Mouse (Mus musculus) myocyte (in vitro differentiated cells): Measurements from ENCODE around the gene Lipf. TPM values are rescaled to one million over a fixed set of nuclear protein-coding genes. Genes with fewer than 3 reads are reported as not detected.

Experiments used
- H3K27me3 ChIP-seq: one replicate; pipeline ENCODE4 v1.6.1; 2011; ENCODE audit not compliant: control insufficient read depth, insufficient read depth, insufficient read length
- H3K36me3 ChIP-seq: one replicate; pipeline ENCODE4 v1.6.1; 2011; ENCODE audit not compliant: control insufficient read depth, insufficient read depth
- H3K4me2 ChIP-seq: one replicate; pipeline ENCODE4 v1.6.1; 2011; ENCODE audit warnings: low read depth, control low read depth
- H3K4me3 ChIP-seq: one replicate; pipeline ENCODE4 v1.5.1; 2011; ENCODE audit warnings: mild to moderate bottlenecking, control low read depth, moderate library complexity
- H3K79me2 ChIP-seq: one replicate; pipeline ENCODE4 v1.6.1; 2011; ENCODE audit not compliant: control insufficient read depth, insufficient read depth
- H3ac ChIP-seq: one replicate; pipeline ENCODE4 v1.6.1; 2011; ENCODE audit not compliant: control insufficient read depth, insufficient read length
- CEBPB ChIP-seq: IDR thresholded peaks from 2 replicates; pipeline ENCODE4 v1.6.1; 2011; ENCODE audit warnings: mild to moderate bottlenecking, moderate library complexity; ENCODE audit not compliant: poor library complexity, insufficient read depth, severe bottlenecking
- E2F4 ChIP-seq: IDR thresholded peaks from one replicate; pipeline ENCODE4 v1.6.1; 2011; ENCODE audit warnings: mild to moderate bottlenecking, control low read depth, moderate library complexity; ENCODE audit not compliant: insufficient read depth
- MAX ChIP-seq: IDR thresholded peaks from one replicate; pipeline ENCODE4 v1.6.1; 2011; ENCODE audit warnings: low read depth, mild to moderate bottlenecking, control low read depth
- MYOD1 ChIP-seq, 3 experiments: IDR thresholded peaks; one replicate each; pipeline ENCODE4 v1.6.1; 2011; ENCODE audit warnings: control low read depth in 2 of 3, low read depth in 2 of 3, mild to moderate bottlenecking in 2 of 3, moderate library complexity in 1 of 3; ENCODE audit not compliant: insufficient read length in 2 of 3, control insufficient read depth in 1 of 3
- MYOG ChIP-seq, 3 experiments: IDR thresholded peaks; one replicate each; pipeline ENCODE4 v1.6.1; 2011; ENCODE audit warnings: control low read depth in 2 of 3, low read depth in 2 of 3, mild to moderate bottlenecking in 2 of 3; ENCODE audit not compliant: insufficient read length in 2 of 3, control insufficient read depth in 1 of 3, insufficient read depth in 1 of 3
- POLR2A ChIP-seq: IDR thresholded peaks from one replicate; pipeline ENCODE4 v1.6.1; 2011; ENCODE audit warnings: low read depth, mild to moderate bottlenecking, control low read depth, moderate library complexity; ENCODE audit not compliant: insufficient read length
- POLR2AphosphoS2 ChIP-seq: IDR thresholded peaks from one replicate; pipeline ENCODE4 v1.6.1; 2011; ENCODE audit warnings: low read depth, control low read depth; ENCODE audit not compliant: insufficient read length
- REST ChIP-seq: IDR thresholded peaks from one replicate; pipeline ENCODE4 v1.6.1; 2011; ENCODE audit warnings: mild to moderate bottlenecking, control low read depth, moderate library complexity; ENCODE audit not compliant: insufficient read depth, insufficient read length
- SRF ChIP-seq: IDR thresholded peaks from one replicate; pipeline ENCODE4 v1.6.1; 2011; ENCODE audit warnings: low read depth; ENCODE audit not compliant: control insufficient read depth, insufficient read length
- TCF12 ChIP-seq: IDR thresholded peaks from one replicate; pipeline ENCODE4 v1.6.1; 2011; ENCODE audit warnings: mild to moderate bottlenecking, control low read depth; ENCODE audit not compliant: poor library complexity, insufficient read depth, severe bottlenecking
- TCF3 ChIP-seq: IDR thresholded peaks from one replicate; pipeline ENCODE4 v1.6.1; 2011; ENCODE audit warnings: low read depth, control low read depth; ENCODE audit not compliant: insufficient read length
- USF1 ChIP-seq: IDR thresholded peaks from one replicate; pipeline ENCODE4 v1.6.1; 2011; ENCODE audit warnings: low read depth, mild to moderate bottlenecking, control low read depth, moderate library complexity
- polyA plus RNA-seq: library from polyadenylated mRNA; unstranded; fragments of >200 nt; fragmentation: generic; extraction: Trizol; gene quantifications from one replicate; pipeline ENCODE4 v1.2.1, GENCODE M21; 2012; ENCODE audit warnings: missing spikeins

The Lipf gene
- not detected for polyA plus RNA-seq

GRCm38 (mm10) chr19:33960887-33961286 is at the start of gene Lipf:
Gene Lipf (plus strand): TSS chr19:33961187.
- no peak within 1 kb of the TSS for H3ac ChIP-seq
- H3K36me3 ChIP-seq, result no peaks in the 10 kb centered on the region
- no peaks in the 10 kb centered on the region for H3K79me2 ChIP-seq
- TF ChIP-seq USF1 (no peak), MAX (no peak), CEBPB (no peak), E2F4 (no peak)
- no peaks in the 10 kb centered on the region for H3K27me3 ChIP-seq
- no peak within 1 kb of the TSS for H3K4me2 ChIP-seq
- H3K4me3 ChIP-seq, result no peak within 1 kb of the TSS

- Histone ChIP-seq H3K4me2 (peak overlapping the region; percentile 7), H3K79me2 (no peaks in the 10 kb centered on the region), H3K4me3 (no peak overlapping the region), H3K27me3 (no peaks in the 10 kb centered on the region), H3K36me3 (no peaks in the 10 kb centered on the region), H3ac (no peak overlapping the region)
- no peak for TF ChIP-seq MYOG (IDR thresholded peaks at IDR 0.05; ENCODE audit: control insufficient read depth in 1 of 3, insufficient read depth in 1 of 3, insufficient read length in 2 of 3, low read depth in 2 of 3)
- TF ChIP-seq MAX, result no peak
Measured at GRCm38 (mm10) chr19:33924099-33924498, 36.9 kb upstream of the Lipf start.

- no peak overlapping the region for H3ac ChIP-seq
- no peak overlapping the region for H3K4me3 ChIP-seq
- no peak for TF ChIP-seq SRF
- no peak for TF ChIP-seq MYOG (IDR thresholded peaks at IDR 0.05; ENCODE audit: control insufficient read depth in 1 of 3, insufficient read depth in 1 of 3, insufficient read length in 2 of 3, low read depth in 2 of 3)
- TF ChIP-seq E2F4, result no peak
- H3K36me3 ChIP-seq, result no peaks in the 10 kb centered on the region
- H3K27me3 ChIP-seq, result no peaks in the 10 kb centered on the region
- H3K79me2 ChIP-seq, result no peaks in the 10 kb centered on the region
- no peak overlapping the region for H3K4me2 ChIP-seq
Measured at GRCm38 (mm10) chr19:33979007-33979406, 18.0 kb downstream of the Lipf start.

GRCm38 (mm10) chr19:33983043-33983442 is 22.1 kb downstream of the Lipf start:
- Histone ChIP-seq H3K36me3 (no peaks in the 10 kb centered on the region), H3K4me2 (no peak overlapping the region), H3K79me2 (no peaks in the 10 kb centered on the region), H3ac (no peak overlapping the region), H3K4me3 (no peak overlapping the region), H3K27me3 (no peaks in the 10 kb centered on the region)
- TF ChIP-seq REST (no peak), MAX (no peak), E2F4 (no peak), MYOD1 (IDR thresholded peaks at IDR 0.05; ENCODE audit: control insufficient read depth in 1 of 3, insufficient read length in 2 of 3, low read depth in 2 of 3) (no peak)

DNA sequence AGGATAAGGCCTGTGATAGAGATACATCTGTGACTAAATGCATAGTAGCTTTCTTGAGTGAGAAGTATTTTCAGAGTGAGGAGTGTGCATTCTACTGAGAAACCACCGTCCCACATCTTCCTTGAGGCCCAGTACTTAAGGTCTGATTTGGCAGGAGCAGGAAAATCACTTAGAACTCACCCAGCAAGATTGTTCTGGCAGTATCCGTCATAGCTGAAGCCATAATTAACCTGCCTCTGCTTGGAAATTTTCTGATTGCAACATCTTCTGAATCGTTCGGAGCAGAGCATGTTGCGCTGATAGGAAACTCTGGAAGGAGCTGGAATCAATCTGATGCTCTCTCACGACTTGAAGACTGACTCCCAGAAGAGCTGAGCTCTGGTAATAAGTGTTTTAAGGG is 47.0 kb downstream of the Lipf start, which contains the start of gene Lipk:
Gene Lipk (plus strand): TSS at position 289 of the 400 bp plus-strand sequence.
- no peaks in the 10 kb centered on the region for H3K27me3 ChIP-seq
- H3K36me3 ChIP-seq, result no peaks in the 10 kb centered on the region
- TF ChIP-seq POLR2AphosphoS2, result no peak
- TF ChIP-seq SRF, result no peak
- TF ChIP-seq MYOG (IDR thresholded peaks at IDR 0.05; ENCODE audit: control insufficient read depth in 1 of 3, insufficient read depth in 1 of 3, insufficient read length in 2 of 3, low read depth in 2 of 3), result no peak
- no peak for TF ChIP-seq MYOD1 (IDR thresholded peaks at IDR 0.05; ENCODE audit: control insufficient read depth in 1 of 3, insufficient read length in 2 of 3, low read depth in 2 of 3)
- no peak for TF ChIP-seq E2F4
- TF ChIP-seq CEBPB, result no peak
- TF ChIP-seq POLR2A, result no peak
- no peak for TF ChIP-seq MAX
- TF ChIP-seq REST, result no peak
- no peaks in the 10 kb centered on the region for H3K79me2 ChIP-seq
- no peak within 1 kb of the TSS for H3ac ChIP-seq
- no peak within 1 kb of the TSS for H3K4me2 ChIP-seq
- H3K4me3 ChIP-seq, result no peak within 1 kb of the TSS

GRCm38 (mm10) chr19:34021440-34022172 is 60.6 kb downstream of the Lipf start:
- H3K36me3 ChIP-seq, result no peaks in the 10 kb centered on the region
- H3K4me3 ChIP-seq, result no peak overlapping the region
- H3K4me2 ChIP-seq, result peak overlapping the region; percentile 25
- TF ChIP-seq TCF12 (no peak), MAX (no peak), SRF (no peak), MYOD1 (IDR thresholded peaks at IDR 0.05; ENCODE audit: control insufficient read depth in 1 of 3, insufficient read length in 2 of 3, low read depth in 2 of 3) (no peak), POLR2AphosphoS2 (no peak), E2F4 (no peak), TCF3 (no peak), REST (no peak)
- no peaks in the 10 kb centered on the region for H3K27me3 ChIP-seq
- no peak overlapping the region for H3ac ChIP-seq
- H3K79me2 ChIP-seq, result no peaks in the 10 kb centered on the region
